Mouse (Mus musculus) spleen, adult 2 months (tissue): ENCODE measurements at regions not wholly inside any gene's neighbourhood (a gene's known extent, or its start where the extent isn't known, plus 50 kb on each side); places are given as distances from the start of the nearest gene placed in this dataset.

Experiments used
- DNase-seq, 2 experiments: peaks; one replicate each; pipeline versions ENCODE4 v3.0.0 to v3.0.0-alpha.2; 2012 to 2021; ENCODE audit warnings: low spot score in 2 of 2, low read depth in 1 of 2
- H3K27ac ChIP-seq: fragments of 200-500 bp; 2 replicates; pipeline ENCODE4 v1.5.1; 2012; ENCODE audit warnings: low read length, inconsistent platforms; ENCODE audit not compliant: insufficient read depth
- H3K27me3 ChIP-seq: fragments of 200-500 bp; 2 replicates; pipeline ENCODE4 v1.6.1; 2012; ENCODE audit warnings: mild to moderate bottlenecking, moderate library complexity, low read length, inconsistent platforms; ENCODE audit not compliant: control insufficient read depth, insufficient read depth
- H3K36me3 ChIP-seq: fragments of 200-500 bp; 2 replicates; pipeline ENCODE4 v1.6.1; 2012; ENCODE audit warnings: mild to moderate bottlenecking, low read length, inconsistent platforms; ENCODE audit not compliant: control insufficient read depth, insufficient read depth
- H3K4me1 ChIP-seq: fragments of 200-500 bp; 2 replicates; pipeline ENCODE4 v1.6.1; 2011; ENCODE audit warnings: inconsistent platforms; ENCODE audit not compliant: control insufficient read depth, insufficient read depth, insufficient read length
- H3K4me3 ChIP-seq: fragments of 200-500 bp; 2 replicates; pipeline ENCODE4 v1.5.1; 2011; ENCODE audit warnings: mild to moderate bottlenecking, inconsistent platforms; ENCODE audit not compliant: insufficient read depth, insufficient read length; ENCODE audit errors: extremely low read depth
- CTCF ChIP-seq: fragments of 200-500 bp; IDR thresholded peaks from 2 replicates; pipeline ENCODE4 v1.5.1; 2011; ENCODE audit warnings: mild to moderate bottlenecking, inconsistent platforms; ENCODE audit not compliant: insufficient read depth, insufficient read length, insufficient replicate concordance; ENCODE audit errors: extremely low read depth
- POLR2A ChIP-seq: fragments of 200-500 bp; IDR thresholded peaks from 2 replicates; pipeline ENCODE4 v1.6.1; 2011; ENCODE audit warnings: low read depth, low read length, inconsistent platforms
- WGBS: fragments of 180-500 bp; shearing (Covaris S2); methylation state at CpG from one replicate; pipeline ENCODE4 v1.1.7; 2018; 5-methylcytosine and 5-hydroxymethylcytosine counted together

DNA sequence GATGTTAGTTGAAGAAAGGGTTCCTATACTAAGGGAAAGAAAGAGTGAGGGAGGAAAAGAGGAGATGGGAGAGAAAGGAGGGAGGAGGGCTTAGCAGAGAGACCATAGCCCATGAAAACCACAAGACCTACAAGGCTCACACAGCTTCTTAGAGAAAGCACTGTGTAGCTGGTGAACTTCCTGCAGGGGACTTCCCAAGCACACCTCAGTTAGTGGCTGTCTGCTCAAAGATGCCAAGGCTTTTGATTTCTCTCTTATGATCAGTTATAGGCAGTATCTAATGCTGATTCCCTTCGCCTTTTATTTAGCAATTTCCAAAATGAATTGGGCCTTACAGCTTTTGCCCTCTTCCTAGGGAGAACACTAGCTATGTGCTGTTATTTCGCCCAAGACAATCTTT lies 90.0 kb upstream of the Bach2 start:
- no peaks in the 10 kb centered on the region for H3K27me3 ChIP-seq
- H3K4me1 ChIP-seq, result peaks cover 15% of the 10 kb centered on the region; the same call in 1 of the 2 replicates
- 80% methylated on average over 2 of the region's 2 CpGs for WGBS
- H3K4me3 ChIP-seq, result no peak overlapping the region
- peak overlapping the region; percentile 1; the same call in 1 of the 2 replicates for H3K27ac ChIP-seq
- TF ChIP-seq CTCF (no peak), POLR2A (no peak)
- DNase-seq, result no peak
- H3K36me3 ChIP-seq, result no peaks in the 10 kb centered on the region

DNA sequence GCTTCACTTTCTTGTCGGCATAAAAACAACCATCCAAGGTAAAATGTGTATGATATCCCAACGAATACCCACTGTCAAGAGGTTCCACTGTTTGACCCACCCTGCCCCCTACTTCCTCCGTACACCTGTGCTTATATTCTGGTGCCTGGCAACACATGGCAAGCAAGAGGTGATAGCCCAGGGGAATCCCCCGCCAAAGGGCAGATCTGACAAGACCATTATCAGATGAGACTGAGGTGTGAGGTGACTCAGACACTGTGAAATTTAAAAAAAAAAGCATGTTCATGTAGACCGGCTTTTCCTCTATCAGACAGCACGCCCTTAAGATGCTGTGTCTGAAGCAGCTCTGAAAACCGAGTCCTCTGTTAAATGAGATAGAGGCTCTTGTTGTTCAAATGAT lies 89.4 kb upstream of the Bach2 start:
- WGBS, result 47% methylated on average over 7 of the region's 7 CpGs
- Histone ChIP-seq H3K36me3 (no peaks in the 10 kb centered on the region), H3K27me3 (no peaks in the 10 kb centered on the region), H3K27ac (no peak overlapping the region), H3K4me1 (peaks cover 16% of the 10 kb centered on the region; the same call in 1 of the 2 replicates), H3K4me3 (no peak overlapping the region)
- peak; percentile 53 to 70 for DNase-seq
- TF ChIP-seq CTCF (no peak), POLR2A (no peak)

DNA sequence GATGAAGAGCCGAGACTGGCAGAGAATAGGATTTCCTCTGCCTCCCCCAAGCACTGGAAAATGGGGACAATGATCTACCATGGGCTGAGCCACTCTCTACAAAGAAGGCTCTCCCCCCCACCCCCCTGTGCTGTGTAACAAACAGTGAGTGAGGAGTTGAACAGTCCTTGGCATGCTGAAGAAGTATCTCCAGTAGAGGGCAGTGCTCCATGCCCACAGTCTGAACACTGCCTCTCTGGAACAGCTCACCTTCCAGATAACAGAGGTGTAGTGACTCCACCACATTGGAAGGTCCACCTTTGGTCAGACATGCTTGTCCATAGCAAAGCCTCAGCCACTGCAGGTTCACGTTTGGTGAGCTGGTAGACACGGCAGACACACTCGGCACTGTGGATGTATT lies 85.2 kb upstream of the Bach2 start:
- Histone ChIP-seq H3K4me3 (no peak overlapping the region), H3K27ac (no peak overlapping the region), H3K36me3 (no peaks in the 10 kb centered on the region), H3K4me1 (peaks cover 14% of the 10 kb centered on the region; the same call in 1 of the 2 replicates), H3K27me3 (no peaks in the 10 kb centered on the region)
- 71% methylated on average over 4 of the region's 4 CpGs for WGBS
- DNase-seq, result peak; percentile 59 to 63
- TF ChIP-seq POLR2A, result no peak
- TF ChIP-seq CTCF, result peak; percentile 70; the same call in 1 of the 2 replicates

DNA sequence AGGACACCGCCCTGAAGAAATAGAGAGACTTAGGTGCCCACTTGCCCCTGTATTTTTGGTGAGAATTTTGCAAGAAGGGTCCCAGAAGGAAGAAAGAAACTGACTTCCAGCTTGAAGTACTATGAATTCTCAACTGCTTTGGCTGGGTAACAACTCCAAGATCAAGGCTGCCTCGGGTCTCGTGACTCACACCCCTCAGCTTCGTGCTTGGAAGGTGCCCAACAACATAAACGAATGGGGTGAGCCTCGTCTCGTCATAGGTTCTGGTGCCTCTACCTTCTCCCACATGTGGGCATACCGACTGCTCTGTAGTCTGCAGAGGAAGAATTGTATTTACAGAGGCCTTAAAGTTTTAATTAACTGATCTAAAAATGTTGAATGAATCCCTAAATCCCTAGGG lies 81.6 kb upstream of the Bach2 start:
- TF ChIP-seq POLR2A (no peak), CTCF (no peak)
- DNase-seq, result no peak

DNA sequence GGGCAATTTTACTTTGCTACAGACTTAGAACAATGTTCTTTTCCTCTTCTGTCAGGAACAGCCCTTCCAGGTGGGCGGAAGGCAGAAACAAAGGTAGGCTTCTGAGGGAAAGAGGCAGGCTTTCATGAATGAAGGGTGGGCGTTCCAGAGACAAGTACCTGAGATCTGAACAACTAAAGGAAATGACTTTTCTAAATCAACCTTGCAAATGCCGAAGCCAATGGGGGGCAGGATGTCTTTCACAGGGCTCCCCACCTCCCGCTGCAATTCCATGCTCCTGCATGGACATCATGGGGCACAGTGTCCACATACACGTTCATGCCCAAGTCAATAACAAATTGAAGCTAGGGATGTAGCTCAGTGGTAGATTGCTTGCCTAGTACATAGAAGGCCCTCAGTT lies 80.2 kb upstream of the Bach2 start:
- no peak for TF ChIP-seq CTCF
- no peak for TF ChIP-seq POLR2A
- H3K4me3 ChIP-seq, result no peak overlapping the region
- H3K27me3 ChIP-seq, result no peaks in the 10 kb centered on the region
- H3K4me1 ChIP-seq, result peaks cover 24% of the 10 kb centered on the region; the same call in 1 of the 2 replicates
- no peaks in the 10 kb centered on the region for H3K36me3 ChIP-seq
- no peak for DNase-seq
- 74% methylated on average over 5 of the region's 5 CpGs for WGBS
- H3K27ac ChIP-seq, result no peak overlapping the region

More for the DNA sequence above, 81.6 kb upstream of the Bach2 start:
- H3K4me1 ChIP-seq, result peaks cover 22% of the 10 kb centered on the region; the same call in 1 of the 2 replicates
- H3K36me3 ChIP-seq, result no peaks in the 10 kb centered on the region
- H3K4me3 ChIP-seq, result no peak overlapping the region
- 67% methylated on average over 8 of the region's 8 CpGs for WGBS
- H3K27ac ChIP-seq, result no peak overlapping the region
- no peaks in the 10 kb centered on the region for H3K27me3 ChIP-seq

DNA sequence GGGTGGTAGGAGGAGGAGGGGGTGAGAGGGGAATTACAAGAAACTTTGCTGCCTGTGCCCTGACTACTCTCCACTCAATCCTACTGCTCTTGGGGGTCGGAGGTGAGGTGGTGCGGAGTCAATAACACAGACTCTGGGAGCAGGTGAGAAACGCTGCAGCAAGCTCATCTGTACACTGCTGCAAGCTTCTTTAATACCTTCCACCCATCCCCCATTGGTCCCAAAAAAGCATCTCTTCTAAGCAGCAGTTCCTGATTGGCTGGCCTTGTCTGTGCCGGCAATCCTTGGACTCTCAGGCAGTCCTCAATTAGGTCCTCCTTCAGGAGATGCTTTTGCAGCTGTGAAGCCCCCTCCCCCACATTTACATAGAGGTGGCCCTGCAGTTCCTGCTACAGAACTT lies 79.7 kb upstream of the Bach2 start:
- Histone ChIP-seq H3K4me3 (no peak overlapping the region), H3K4me1 (peaks cover 23% of the 10 kb centered on the region; the same call in 1 of the 2 replicates), H3K27ac (no peak overlapping the region), H3K36me3 (no peaks in the 10 kb centered on the region), H3K27me3 (no peaks in the 10 kb centered on the region)
- TF ChIP-seq CTCF (no peak), POLR2A (no peak)
- no peak for DNase-seq
- whole genome bisulfite sequencing, result 81% methylated on average over 4 of the region's 4 CpGs

DNA sequence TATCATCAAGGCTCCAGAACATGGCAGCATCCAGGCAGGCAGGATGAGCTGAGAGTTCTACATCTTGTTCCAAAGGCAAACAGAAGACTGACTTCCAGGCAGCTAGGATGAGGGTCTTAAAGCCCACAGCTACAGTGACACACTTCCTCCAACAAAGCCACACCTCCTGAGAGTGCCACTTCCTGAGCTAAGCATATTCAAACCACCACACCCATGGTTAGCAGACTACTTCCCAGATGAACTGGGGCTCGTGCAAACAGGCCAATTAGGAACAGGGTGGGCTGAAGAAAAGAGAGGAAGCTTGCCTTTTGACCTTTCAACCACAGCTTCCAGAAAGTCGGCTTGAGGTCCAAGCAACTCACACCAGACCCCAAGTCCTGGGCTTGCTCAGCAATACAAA lies 77.8 kb upstream of the Bach2 start:
- Histone ChIP-seq H3K27ac (peak overlapping the region; percentile 57), H3K4me1 (peaks cover 29% of the 10 kb centered on the region; the same call in 1 of the 2 replicates), H3K27me3 (no peaks in the 10 kb centered on the region), H3K4me3 (no peak overlapping the region; the same call in 1 of the 2 replicates), H3K36me3 (no peaks in the 10 kb centered on the region)
- DNase-seq, result peak in 1 of 2 experiments; percentile 50
- WGBS, result 3% methylated on average over 2 of the region's 2 CpGs
- no peak for TF ChIP-seq POLR2A
- no peak for TF ChIP-seq CTCF
